Mouse (Mus musculus) neural tube, embryonic 13.5 days (tissue): ENCODE data around the gene Tbx19. TPM values are rescaled to one million over a fixed set of nuclear protein-coding genes. Genes with fewer than 3 reads are reported as not detected.
A peak's percentile ranks its signal among the peaks of the same experiment; 100 is the strongest.

Source experiments
- ATAC-seq: fragments of 200-750 bp; cut with Nextera tagmentation; 2 replicates; pipeline ENCODE4 v1.8.0; 2017; ENCODE audit warnings: low read depth, mild to moderate bottlenecking, moderate TSS enrichment, moderate library complexity
- H3K27ac ChIP-seq: fragments of 300-500 bp; sonication (generic); replicated peaks from 2 replicates; pipeline ENCODE4 v1.5.1; 2015; ENCODE audit warnings: moderate library complexity, mild to moderate bottlenecking, inconsistent platforms
- H3K27me3 ChIP-seq: fragments of 300-500 bp; sonication (generic); 2 replicates; pipeline ENCODE4 v1.6.1; 2015; ENCODE audit warnings: mild to moderate bottlenecking, inconsistent platforms
- H3K36me3 ChIP-seq: fragments of 300-500 bp; sonication (generic); 2 replicates; pipeline ENCODE4 v1.6.1; 2015; ENCODE audit warnings: mild to moderate bottlenecking, inconsistent platforms
- H3K4me1 ChIP-seq: fragments of 300-500 bp; sonication (generic); replicated peaks from 2 replicates; pipeline ENCODE4 v1.6.1; 2015; ENCODE audit warnings: inconsistent platforms
- H3K4me2 ChIP-seq: fragments of 300-500 bp; sonication (generic); 2 replicates; pipeline ENCODE4 v1.6.1; 2015; ENCODE audit warnings: inconsistent platforms, mild to moderate bottlenecking, moderate library complexity
- H3K4me3 ChIP-seq: fragments of 300-500 bp; sonication (generic); 2 replicates; pipeline ENCODE4 v1.5.1; 2015; ENCODE audit warnings: mild to moderate bottlenecking, inconsistent platforms
- H3K9ac ChIP-seq: fragments of 300-500 bp; sonication (generic); 2 replicates; pipeline ENCODE4 v1.6.1; 2015; ENCODE audit warnings: moderate library complexity, mild to moderate bottlenecking, inconsistent platforms
- H3K9me3 ChIP-seq: fragments of 300-500 bp; sonication (generic); 2 replicates; pipeline ENCODE4 v1.6.1; 2016; ENCODE audit warnings: inconsistent platforms
- WGBS: fragments of 180-500 bp; shearing (Covaris S2); methylation state at CpG from one replicate; pipeline ENCODE4 v1.1.7; 2015; 5-methylcytosine and 5-hydroxymethylcytosine counted together
- polyA plus RNA-seq: library from polyadenylated mRNA; unstranded; fragments of >200 nt; fragmentation: Nextera tagmentation; extraction: Ambion mirVana; gene quantifications from 2 replicates; pipeline ENCODE4 v1.2.1, GENCODE M21; 2015

Gene Tbx19
- polyA plus RNA-seq, 1 experiment from 2014 or later = not detected

- H3K27ac ChIP-seq = peak overlapping the region; percentile 42; the same call in 1 of the 2 replicates
- H3K4me1 ChIP-seq = peaks cover 26% of the 10 kb centered on the region
- peaks cover 26% of the 10 kb centered on the region for H3K27me3 ChIP-seq
- ATAC-seq = no peak
- no peaks in the 10 kb centered on the region for H3K36me3 ChIP-seq
- H3K4me3 ChIP-seq = peak overlapping the region; percentile 74
- H3K9me3 ChIP-seq = no peaks in the 10 kb centered on the region
- 19% methylated on average over 7 of the region's 7 CpGs for WGBS
- peak overlapping the region; percentile 98 for H3K4me2 ChIP-seq
- peak overlapping the region; percentile 73 for H3K9ac ChIP-seq
Observed at GRCm38 (mm10) chr1:165193426-165193825, 32.9 kb upstream of the Tbx19 start.

GRCm38 (mm10) chr1:165192714-165193264, 32.2 kb upstream of the Tbx19 start:
- ATAC-seq = no peak
- Histone ChIP-seq H3K27me3 (peaks cover 26% of the 10 kb centered on the region), H3K4me2 (peak overlapping the region; percentile 98), H3K27ac (no peak overlapping the region), H3K36me3 (no peaks in the 10 kb centered on the region), H3K9ac (no peak overlapping the region), H3K4me1 (peaks cover 30% of the 10 kb centered on the region), H3K9me3 (no peaks in the 10 kb centered on the region), H3K4me3 (peak overlapping the region; percentile 74)
- WGBS = 79% methylated on average over 10 of the region's 10 CpGs

DNA sequence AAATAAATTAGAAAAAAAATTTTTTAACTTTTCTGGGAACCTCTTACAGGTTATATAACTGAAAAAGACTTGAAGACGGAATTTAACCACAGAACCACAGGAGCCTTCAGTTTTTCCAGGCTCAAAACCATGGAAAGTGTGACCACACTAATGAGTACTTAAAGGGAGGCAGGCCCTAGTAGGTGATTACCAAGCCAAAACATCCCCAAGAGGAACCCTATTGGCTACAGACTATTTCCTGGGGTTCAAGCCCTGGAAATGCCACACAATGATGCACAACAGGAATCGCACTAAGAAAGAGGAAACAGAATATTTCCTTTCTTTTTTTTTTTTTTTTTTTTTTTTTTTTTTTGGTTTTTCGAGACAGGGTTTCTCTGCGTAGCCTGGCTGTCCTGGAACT, 31.5 kb upstream of the Tbx19 start:
- WGBS = 82% methylated on average over 4 of the region's 4 CpGs

DNA sequence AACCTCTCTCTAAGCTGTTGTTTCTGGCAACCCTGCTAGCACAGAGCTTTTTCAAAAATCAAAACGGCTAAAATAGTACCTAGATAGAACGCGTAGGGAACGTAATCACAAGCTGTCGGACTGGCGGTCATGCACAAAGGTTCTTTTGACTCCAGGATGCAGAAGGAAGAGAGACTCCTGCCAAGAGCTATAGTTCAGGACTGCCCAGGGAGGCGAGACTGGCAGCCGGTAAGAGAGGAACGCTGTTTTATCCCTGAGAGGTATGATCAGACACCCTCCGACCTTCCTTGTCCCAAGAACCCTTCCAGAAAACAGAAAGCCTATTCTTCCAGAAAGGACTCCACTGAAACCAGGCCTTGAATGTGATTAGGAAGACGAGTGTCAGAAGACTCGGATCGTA, 31.0 kb upstream of the Tbx19 start:
- 0 out of 2 replicates have a peak overlapping the region, but pooled peaks have one; percentile 7 for H3K4me2 ChIP-seq
- 68% methylated on average over 13 of the region's 13 CpGs for WGBS
- no peak overlapping the region for H3K4me3 ChIP-seq
- 0 out of 2 replicates have a peak overlapping the region, but pooled peaks have one; percentile 3 for H3K27ac ChIP-seq
- H3K4me1 ChIP-seq = peaks cover 38% of the 10 kb centered on the region
- no peaks in the 10 kb centered on the region for H3K9me3 ChIP-seq
- no peaks in the 10 kb centered on the region for H3K36me3 ChIP-seq
- H3K27me3 ChIP-seq = peaks cover 26% of the 10 kb centered on the region
- no peak for ATAC-seq
- H3K9ac ChIP-seq = no peak overlapping the region

More for the DNA sequence above, 31.5 kb upstream of the Tbx19 start:
- H3K4me1 ChIP-seq = peaks cover 37% of the 10 kb centered on the region
- ATAC-seq = no peak
- no peaks in the 10 kb centered on the region for H3K9me3 ChIP-seq
- H3K27ac ChIP-seq = no peak overlapping the region
- no peak overlapping the region for H3K9ac ChIP-seq
- no peaks in the 10 kb centered on the region for H3K36me3 ChIP-seq
- H3K27me3 ChIP-seq = peaks cover 26% of the 10 kb centered on the region
- no peak overlapping the region for H3K4me3 ChIP-seq
- H3K4me2 ChIP-seq = no peak overlapping the region

- WGBS = 92% methylated on average over 10 of the region's 10 CpGs
- ATAC-seq = no peak
- H3K4me1 ChIP-seq = peaks cover 38% of the 10 kb centered on the region
Observed at GRCm38 (mm10) chr1:165190571-165191273, 30.1 kb upstream of the Tbx19 start.

GRCm38 (mm10) chr1:165190068-165190467, 29.5 kb upstream of the Tbx19 start:
- H3K27me3 ChIP-seq = peaks cover 20% of the 10 kb centered on the region
- H3K9ac ChIP-seq = no peak overlapping the region
- H3K4me2 ChIP-seq = no peak overlapping the region
- H3K36me3 ChIP-seq = no peaks in the 10 kb centered on the region
- no peaks in the 10 kb centered on the region for H3K9me3 ChIP-seq
- ATAC-seq = no peak
- H3K4me1 ChIP-seq = peaks cover 37% of the 10 kb centered on the region
- 76% methylated on average over 6 of the region's 6 CpGs for WGBS
- no peak overlapping the region for H3K4me3 ChIP-seq
- H3K27ac ChIP-seq = no peak overlapping the region

More at GRCm38 (mm10) chr1:165190571-165191273, 30.1 kb upstream of the Tbx19 start:
- Histone ChIP-seq H3K4me2 (no peak overlapping the region), H3K9ac (no peak overlapping the region), H3K9me3 (no peaks in the 10 kb centered on the region), H3K27ac (no peak overlapping the region), H3K27me3 (peaks cover 26% of the 10 kb centered on the region), H3K4me3 (no peak overlapping the region), H3K36me3 (no peaks in the 10 kb centered on the region)

- H3K9ac ChIP-seq = no peak overlapping the region
- 83% methylated on average over 10 of the region's 10 CpGs for WGBS
- no peaks in the 10 kb centered on the region for H3K9me3 ChIP-seq
- H3K27ac ChIP-seq = no peak overlapping the region
- H3K36me3 ChIP-seq = no peaks in the 10 kb centered on the region
- H3K4me2 ChIP-seq = no peak overlapping the region
- peaks cover 27% of the 10 kb centered on the region for H3K4me1 ChIP-seq
- ATAC-seq = no peak
- peaks cover 11% of the 10 kb centered on the region for H3K27me3 ChIP-seq
- no peak overlapping the region for H3K4me3 ChIP-seq
Observed at GRCm38 (mm10) chr1:165188806-165189580, 28.4 kb upstream of the Tbx19 start.

DNA sequence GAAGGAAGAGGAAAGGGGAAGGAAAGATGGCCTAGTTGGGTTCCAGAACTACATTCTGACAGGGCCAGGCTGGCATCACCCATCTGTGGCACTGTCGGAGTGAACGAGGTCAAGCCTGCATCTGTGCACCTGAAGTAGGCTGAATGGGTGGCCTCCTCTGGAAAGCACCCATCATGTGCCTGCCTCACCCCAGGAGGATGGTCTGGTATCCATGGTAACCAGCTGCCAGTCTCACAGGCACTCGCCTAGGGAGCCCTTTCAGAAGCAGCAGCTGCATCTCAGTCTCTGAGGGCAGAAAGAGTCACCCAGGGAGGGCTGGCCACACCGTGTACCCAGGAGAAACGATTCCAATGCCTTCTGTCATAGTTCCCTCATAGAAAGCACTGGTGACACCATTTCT, 26.8 kb upstream of the Tbx19 start:
- no peak overlapping the region for H3K27ac ChIP-seq
- no peaks in the 10 kb centered on the region for H3K36me3 ChIP-seq
- H3K4me1 ChIP-seq = peaks cover 16% of the 10 kb centered on the region
- H3K4me2 ChIP-seq = no peak overlapping the region
- H3K9me3 ChIP-seq = no peaks in the 10 kb centered on the region
- H3K4me3 ChIP-seq = no peak overlapping the region
- ATAC-seq = peak; percentile 41; the same call in 1 of the 2 replicates
- H3K9ac ChIP-seq = no peak overlapping the region
- WGBS = 42% methylated on average over 5 of the region's 5 CpGs
- H3K27me3 ChIP-seq = no peaks in the 10 kb centered on the region

DNA sequence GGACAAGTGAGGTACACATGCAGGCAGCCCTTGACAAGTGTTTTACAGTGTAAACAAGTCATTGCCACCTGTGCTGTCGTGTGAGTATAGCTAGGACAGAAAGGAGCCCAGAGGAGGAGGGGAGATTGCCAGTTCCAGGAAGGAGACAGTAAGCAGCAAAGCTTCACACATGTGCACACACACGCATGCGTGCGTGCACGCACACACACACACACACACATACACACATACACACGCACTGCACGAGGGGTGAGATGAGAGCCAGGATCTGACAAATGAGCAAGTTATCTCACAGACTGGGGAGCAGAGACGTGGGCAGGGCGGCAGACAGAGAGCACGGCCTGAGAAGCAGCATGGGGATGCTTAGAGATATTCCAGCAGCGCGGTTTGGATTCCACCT, 25.9 kb upstream of the Tbx19 start:
- H3K36me3 ChIP-seq = no peaks in the 10 kb centered on the region
- no peak overlapping the region for H3K4me2 ChIP-seq
- H3K27ac ChIP-seq = no peak overlapping the region
- no peak overlapping the region for H3K9ac ChIP-seq
- H3K9me3 ChIP-seq = no peaks in the 10 kb centered on the region
- no peak overlapping the region for H3K4me3 ChIP-seq
- WGBS = 87% methylated on average over 12 of the region's 12 CpGs
- no peak for ATAC-seq
- H3K4me1 ChIP-seq = peaks cover 13% of the 10 kb centered on the region
- no peaks in the 10 kb centered on the region for H3K27me3 ChIP-seq

GRCm38 (mm10) chr1:165185116-165185515, 24.5 kb upstream of the Tbx19 start:
- Histone ChIP-seq H3K27me3 (no peaks in the 10 kb centered on the region), H3K9ac (no peak overlapping the region), H3K27ac (no peak overlapping the region), H3K4me2 (no peak overlapping the region), H3K4me3 (no peak overlapping the region), H3K4me1 (peaks cover 12% of the 10 kb centered on the region), H3K9me3 (no peaks in the 10 kb centered on the region), H3K36me3 (no peaks in the 10 kb centered on the region)
- WGBS = 62% methylated on average over 7 of the region's 7 CpGs
- ATAC-seq = no peak

- Histone ChIP-seq H3K9me3 (no peaks in the 10 kb centered on the region), H3K4me2 (no peak overlapping the region), H3K27me3 (no peaks in the 10 kb centered on the region), H3K36me3 (no peaks in the 10 kb centered on the region), H3K27ac (no peak overlapping the region), H3K4me1 (peaks cover 12% of the 10 kb centered on the region), H3K4me3 (no peak overlapping the region), H3K9ac (no peak overlapping the region)
- 89% methylated on average over 3 of the region's 3 CpGs for WGBS
- no peak for ATAC-seq
Observed at GRCm38 (mm10) chr1:165184178-165184577, 23.6 kb upstream of the Tbx19 start.

DNA sequence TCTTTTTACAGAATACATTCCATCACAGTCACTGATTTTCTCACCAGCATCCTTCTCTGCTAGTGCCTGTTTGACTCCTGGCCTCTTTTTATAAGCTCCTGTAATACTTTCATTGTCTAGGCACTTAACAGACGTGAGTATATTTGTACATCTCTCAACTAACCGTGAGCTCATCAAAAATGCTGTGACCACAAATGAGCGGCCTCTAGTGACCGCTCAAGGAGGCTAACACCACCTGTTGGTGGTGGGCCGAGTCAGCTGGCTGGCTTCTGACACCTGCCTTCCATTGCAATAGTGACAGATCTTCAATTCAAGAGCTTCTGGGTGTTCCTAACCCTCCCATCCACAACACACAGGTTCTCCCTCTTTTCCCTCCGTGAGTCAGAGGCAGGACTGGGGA, 22.8 kb upstream of the Tbx19 start:
- Histone ChIP-seq H3K9me3 (no peaks in the 10 kb centered on the region), H3K4me1 (peaks cover 12% of the 10 kb centered on the region), H3K36me3 (no peaks in the 10 kb centered on the region), H3K9ac (no peak overlapping the region), H3K27ac (no peak overlapping the region), H3K4me3 (no peak overlapping the region), H3K27me3 (no peaks in the 10 kb centered on the region), H3K4me2 (no peak overlapping the region)
- WGBS = 84% methylated on average over 6 of the region's 6 CpGs
- no peak for ATAC-seq
